Mouse (Mus musculus) kidney, embryonic 15.5 days (tissue): Measurements from ENCODE around the gene Scnn1b. TPM values are rescaled to one million over a fixed set of nuclear protein-coding genes. Genes with fewer than 3 reads are reported as not detected.
A peak's percentile ranks its signal among the peaks of the same experiment; 100 is the strongest.

Experiments used
- ATAC-seq: fragments of 200-750 bp; cut with Nextera tagmentation; replicated peaks from 2 replicates; pipeline ENCODE4 v1.8.0; 2017; ENCODE audit warnings: moderate TSS enrichment; ENCODE audit not compliant: low FRiP score
- H3K27ac ChIP-seq: fragments of 300-500 bp; sonication (generic); 2 replicates; pipeline ENCODE4 v1.5.1; 2015; ENCODE audit warnings: mild to moderate bottlenecking, inconsistent platforms
- H3K27me3 ChIP-seq: fragments of 300-500 bp; sonication (generic); 2 replicates; pipeline ENCODE4 v1.6.1; 2015; ENCODE audit warnings: inconsistent platforms
- H3K36me3 ChIP-seq: fragments of 300-500 bp; sonication (generic); 2 replicates; pipeline ENCODE4 v1.6.1; 2015; ENCODE audit warnings: inconsistent platforms
- H3K4me1 ChIP-seq: fragments of 300-500 bp; sonication (generic); 2 replicates; pipeline ENCODE4 v1.6.1; 2015; ENCODE audit warnings: inconsistent platforms
- H3K4me2 ChIP-seq: fragments of 300-500 bp; sonication (generic); 2 replicates; pipeline ENCODE4 v1.6.1; 2015; ENCODE audit warnings: moderate library complexity, mild to moderate bottlenecking, inconsistent platforms
- H3K4me3 ChIP-seq: fragments of 300-500 bp; sonication (generic); replicated peaks from 2 replicates; pipeline ENCODE4 v1.5.1; 2015; ENCODE audit warnings: mild to moderate bottlenecking, inconsistent platforms
- H3K9ac ChIP-seq: fragments of 300-500 bp; sonication (generic); 2 replicates; pipeline ENCODE4 v1.6.1; 2015; ENCODE audit warnings: mild to moderate bottlenecking, inconsistent platforms
- H3K9me3 ChIP-seq: fragments of 300-500 bp; sonication (generic); replicated peaks from 2 replicates; pipeline ENCODE4 v1.6.1; 2016; ENCODE audit warnings: inconsistent platforms
- WGBS: fragments of 180-500 bp; shearing (Covaris S2); methylation state at CpG from one replicate; pipeline ENCODE4 v1.1.7; 2015; ENCODE audit warnings: mixed read lengths; 5-methylcytosine and 5-hydroxymethylcytosine counted together
- polyA plus RNA-seq: library from polyadenylated mRNA; unstranded; fragments of >200 nt; fragmentation: Nextera tagmentation; extraction: Ambion mirVana; gene quantifications from 2 replicates; pipeline ENCODE4 v1.2.1, GENCODE M21; 2015

Gene Scnn1b
- polyA plus RNA-seq, 1 experiment from 2014 or later = 31.9 TPM

- no peak overlapping the region for H3K4me3 ChIP-seq
- peaks cover 40% of the 10 kb centered on the region for H3K36me3 ChIP-seq
- H3K9me3 ChIP-seq = no peaks in the 10 kb centered on the region
- H3K9ac ChIP-seq = no peak overlapping the region
- H3K4me1 ChIP-seq = no peaks in the 10 kb centered on the region
- ATAC-seq = no peak
- 82% methylated on average over 2 of the region's 2 CpGs for WGBS
- no peaks in the 10 kb centered on the region for H3K27me3 ChIP-seq
- H3K4me2 ChIP-seq = no peak overlapping the region
- H3K27ac ChIP-seq = no peak overlapping the region
Observed at GRCm38 (mm10) chr7:121927882-121928281, 63.0 kb downstream of the Scnn1b start.

GRCm38 (mm10) chr7:121931246-121931645, 66.4 kb downstream of the Scnn1b start:
- H3K27ac ChIP-seq = peak overlapping the region; percentile 58
- H3K9ac ChIP-seq = no peak overlapping the region
- no peak overlapping the region for H3K4me2 ChIP-seq
- no peaks in the 10 kb centered on the region for H3K27me3 ChIP-seq
- no peak for ATAC-seq
- H3K4me3 ChIP-seq = no peak overlapping the region
- no peaks in the 10 kb centered on the region for H3K9me3 ChIP-seq
- 45% methylated on average over 7 of the region's 7 CpGs for WGBS
- H3K36me3 ChIP-seq = peaks cover 34% of the 10 kb centered on the region
- H3K4me1 ChIP-seq = peaks cover 17% of the 10 kb centered on the region

GRCm38 (mm10) chr7:121933675-121934074, 68.8 kb downstream of the Scnn1b start:
- ATAC-seq = no peak
- H3K27ac ChIP-seq = peak overlapping the region; percentile 67
- H3K4me2 ChIP-seq = no peak overlapping the region
- WGBS = 65% methylated on average over 6 of the region's 6 CpGs
- H3K9ac ChIP-seq = no peak overlapping the region
- no peaks in the 10 kb centered on the region for H3K9me3 ChIP-seq
- peaks cover 16% of the 10 kb centered on the region for H3K36me3 ChIP-seq
- no peaks in the 10 kb centered on the region for H3K27me3 ChIP-seq
- peaks cover 31% of the 10 kb centered on the region for H3K4me1 ChIP-seq
- no peak overlapping the region for H3K4me3 ChIP-seq

- H3K4me1 ChIP-seq = peaks cover 37% of the 10 kb centered on the region
- 78% methylated on average over 2 of the region's 2 CpGs for WGBS
- no peak overlapping the region for H3K4me3 ChIP-seq
- H3K4me2 ChIP-seq = no peak overlapping the region
- peaks cover 10% of the 10 kb centered on the region for H3K36me3 ChIP-seq
- no peak for ATAC-seq
- no peak overlapping the region for H3K9ac ChIP-seq
- H3K9me3 ChIP-seq = no peaks in the 10 kb centered on the region
- no peaks in the 10 kb centered on the region for H3K27me3 ChIP-seq
- peak overlapping the region; percentile 33 for H3K27ac ChIP-seq
Observed at GRCm38 (mm10) chr7:121934346-121934745, 69.5 kb downstream of the Scnn1b start.

- no peak overlapping the region for H3K4me2 ChIP-seq
- peak; percentile 81 for ATAC-seq
- no peak overlapping the region for H3K9ac ChIP-seq
- H3K27me3 ChIP-seq = no peaks in the 10 kb centered on the region
- peak overlapping the region; percentile 86 for H3K27ac ChIP-seq
- no peaks in the 10 kb centered on the region for H3K9me3 ChIP-seq
- H3K4me3 ChIP-seq = no peak overlapping the region
- H3K36me3 ChIP-seq = no peaks in the 10 kb centered on the region
- H3K4me1 ChIP-seq = peaks cover 37% of the 10 kb centered on the region
- 36% methylated on average over 12 of the region's 12 CpGs for WGBS
Observed at GRCm38 (mm10) chr7:121935906-121936794, 71.3 kb downstream of the Scnn1b start.

- ATAC-seq = no peak
- peak overlapping the region; percentile 86 for H3K27ac ChIP-seq
- no peak overlapping the region for H3K9ac ChIP-seq
- H3K4me3 ChIP-seq = no peak overlapping the region
- H3K4me1 ChIP-seq = peaks cover 37% of the 10 kb centered on the region
- no peak overlapping the region for H3K4me2 ChIP-seq
- H3K27me3 ChIP-seq = no peaks in the 10 kb centered on the region
- WGBS = 66% methylated on average over 14 of the region's 14 CpGs
- H3K36me3 ChIP-seq = 0 out of 2 replicates have a peak, but pooled peaks cover 6% of the 10 kb centered on the region
- H3K9me3 ChIP-seq = no peaks in the 10 kb centered on the region
Observed at GRCm38 (mm10) chr7:121936861-121937630, 72.2 kb downstream of the Scnn1b start.

- ATAC-seq = no peak
- Histone ChIP-seq H3K9me3 (no peaks in the 10 kb centered on the region), H3K27ac (no peak overlapping the region), H3K4me1 (peaks cover 37% of the 10 kb centered on the region), H3K4me2 (no peak overlapping the region), H3K4me3 (no peak overlapping the region), H3K27me3 (no peaks in the 10 kb centered on the region), H3K9ac (no peak overlapping the region), H3K36me3 (peaks cover 14% of the 10 kb centered on the region)
- 83% methylated on average over 8 of the region's 8 CpGs for WGBS
Observed at GRCm38 (mm10) chr7:121938124-121938891, 73.5 kb downstream of the Scnn1b start.

GRCm38 (mm10) chr7:121939244-121939643, 74.4 kb downstream of the Scnn1b start:
- H3K4me2 ChIP-seq = no peak overlapping the region
- no peak overlapping the region for H3K9ac ChIP-seq
- no peaks in the 10 kb centered on the region for H3K27me3 ChIP-seq
- H3K36me3 ChIP-seq = peaks cover 23% of the 10 kb centered on the region
- no peaks in the 10 kb centered on the region for H3K9me3 ChIP-seq
- 0 out of 2 replicates have a peak overlapping the region, but pooled peaks have one; percentile 37 for H3K27ac ChIP-seq
- H3K4me3 ChIP-seq = no peak overlapping the region
- WGBS = 49% methylated on average over 6 of the region's 6 CpGs
- H3K4me1 ChIP-seq = peaks cover 33% of the 10 kb centered on the region
- ATAC-seq = no peak

- H3K4me3 ChIP-seq = no peak overlapping the region
- H3K9me3 ChIP-seq = no peaks in the 10 kb centered on the region
- no peak for ATAC-seq
- H3K9ac ChIP-seq = no peak overlapping the region
- H3K4me2 ChIP-seq = no peak overlapping the region
- peak overlapping the region; percentile 37; the same call in 1 of the 2 replicates for H3K27ac ChIP-seq
- no peaks in the 10 kb centered on the region for H3K27me3 ChIP-seq
- WGBS = 47% methylated on average over 4 of the region's 4 CpGs
- peaks cover 33% of the 10 kb centered on the region for H3K4me1 ChIP-seq
- H3K36me3 ChIP-seq = peaks cover 23% of the 10 kb centered on the region
Observed at GRCm38 (mm10) chr7:121939729-121940128, 74.9 kb downstream of the Scnn1b start.

GRCm38 (mm10) chr7:121941016-121941415, 76.2 kb downstream of the Scnn1b start:
- ATAC-seq = no peak
- WGBS = 87% methylated on average over 3 of the region's 3 CpGs
- no peak overlapping the region for H3K4me2 ChIP-seq
- peaks cover 23% of the 10 kb centered on the region for H3K36me3 ChIP-seq
- no peak overlapping the region for H3K4me3 ChIP-seq
- H3K9me3 ChIP-seq = no peaks in the 10 kb centered on the region
- H3K27ac ChIP-seq = peak overlapping the region; percentile 61; the same call in 1 of the 2 replicates
- no peaks in the 10 kb centered on the region for H3K27me3 ChIP-seq
- H3K4me1 ChIP-seq = peaks cover 21% of the 10 kb centered on the region
- H3K9ac ChIP-seq = no peak overlapping the region

GRCm38 (mm10) chr7:121941640-121942039, 76.8 kb downstream of the Scnn1b start:
- no peak overlapping the region for H3K4me3 ChIP-seq
- H3K27me3 ChIP-seq = no peaks in the 10 kb centered on the region
- H3K9ac ChIP-seq = no peak overlapping the region
- peaks cover 15% of the 10 kb centered on the region for H3K4me1 ChIP-seq
- no peaks in the 10 kb centered on the region for H3K9me3 ChIP-seq
- peak overlapping the region; percentile 61; the same call in 1 of the 2 replicates for H3K27ac ChIP-seq
- WGBS = 76% methylated on average over 3 of the region's 3 CpGs
- no peak for ATAC-seq
- H3K4me2 ChIP-seq = no peak overlapping the region
- peaks cover 23% of the 10 kb centered on the region for H3K36me3 ChIP-seq
